Mouse (Mus musculus) frontal cortex, adult 2 months (tissue): ENCODE measurements at regions not wholly inside any gene's neighbourhood (a gene's known extent, or its start where the extent isn't known, plus 50 kb on each side); places are given as distances from the start of the nearest gene placed in this dataset.

Source experiments
- DNase-seq, 2 experiments: peaks; one replicate each; pipeline ENCODE4 v3.0.0; 2022; ENCODE audit warnings: low spot score in 1 of 2; ENCODE audit errors: extremely low spot score in 1 of 2

DNA sequence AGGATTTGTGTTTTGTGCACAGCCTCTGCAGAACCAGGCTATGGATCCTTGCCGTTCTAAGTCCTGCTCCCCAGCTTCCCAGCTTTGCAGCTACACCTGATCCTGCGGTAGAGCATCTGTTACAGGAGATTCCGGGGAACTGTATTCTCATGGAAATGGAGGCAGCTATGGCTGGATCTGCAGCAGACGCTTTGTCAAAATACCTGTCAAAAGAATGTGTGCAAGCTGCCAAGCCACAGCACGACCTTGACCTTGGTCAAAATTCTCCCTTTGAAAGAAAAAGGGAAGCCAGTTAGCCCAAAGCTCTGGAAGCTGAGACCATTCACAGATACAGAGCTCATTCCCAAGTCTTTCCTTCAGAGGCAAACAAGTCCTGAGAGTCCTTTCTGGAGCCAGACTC, 255.3 kb downstream of the Med13l start:
- no peak for DNase-seq

DNA sequence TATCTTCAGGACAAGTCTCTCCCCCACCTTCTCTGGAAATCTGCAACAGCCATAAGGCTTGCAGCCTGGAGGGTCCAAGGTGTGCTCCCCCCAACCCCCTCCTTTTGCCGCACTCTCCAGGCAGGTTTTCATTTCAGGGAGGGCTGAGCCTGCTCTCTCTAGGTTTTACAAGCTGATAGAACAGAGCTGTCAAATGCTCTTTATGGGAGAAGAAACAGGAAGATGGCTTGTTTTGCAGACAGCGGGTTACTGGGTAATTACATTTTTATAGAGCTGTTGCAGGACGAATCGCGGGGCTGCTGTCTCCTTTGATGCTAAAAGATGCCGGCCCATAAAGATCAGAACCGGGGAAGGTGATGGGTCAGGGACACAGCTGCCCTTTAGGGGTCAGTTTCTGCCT, 257.8 kb downstream of the Med13l start:
- no peak for DNase-seq

DNA sequence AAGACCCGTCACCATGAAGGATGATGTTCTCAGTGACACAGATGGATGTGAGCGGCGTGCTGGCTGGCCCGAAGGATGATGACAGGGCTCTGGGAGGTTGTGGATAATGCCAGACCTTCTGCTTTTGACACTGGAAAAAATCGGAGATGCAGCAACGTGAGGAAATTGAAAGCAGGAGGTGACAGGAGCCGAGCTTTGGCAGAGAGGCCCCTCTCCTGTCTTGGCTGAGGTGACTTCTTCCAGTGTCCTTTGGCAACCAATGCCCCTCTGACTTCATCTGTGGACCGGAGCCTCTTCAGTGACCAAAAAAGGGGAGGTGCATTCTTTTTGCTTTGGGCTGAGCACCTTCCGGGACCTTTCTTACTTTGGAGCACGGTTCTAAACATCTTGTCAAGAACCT, 264.3 kb downstream of the Med13l start:
- DNase-seq, result no peak

DNA sequence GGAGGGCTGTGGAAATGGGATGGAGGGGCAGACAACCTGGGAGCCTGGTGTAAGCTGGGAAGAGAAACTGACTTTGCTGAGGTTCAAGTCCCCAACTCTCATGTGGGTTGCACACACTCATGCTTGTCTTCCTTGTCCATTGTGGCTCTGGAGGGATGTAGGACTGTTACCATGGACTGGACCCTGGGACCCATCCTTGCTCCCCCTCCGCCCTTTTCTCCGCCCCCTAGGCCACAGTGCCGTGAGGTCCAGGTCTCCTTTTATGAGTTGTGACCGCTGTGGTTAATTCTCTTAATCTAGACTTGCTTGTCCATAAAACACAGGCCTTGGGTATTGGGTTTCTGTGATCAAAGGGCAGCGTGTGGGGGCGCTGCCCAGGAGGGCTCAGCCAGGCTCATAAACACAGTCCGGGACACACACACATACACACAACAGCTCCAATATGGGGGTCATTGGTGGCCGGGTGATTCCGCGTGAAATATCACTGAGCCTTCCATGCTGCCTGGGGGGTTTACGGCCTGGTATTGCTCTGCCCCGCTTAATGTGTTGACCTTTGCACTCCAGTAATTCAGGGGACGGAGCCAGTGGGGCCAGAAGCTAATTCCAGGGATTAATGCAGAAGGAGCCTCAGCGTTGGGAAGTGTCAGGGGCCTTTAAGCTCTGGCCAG, 268.7 kb downstream of the Med13l start:
- no peak for DNase-seq

DNA sequence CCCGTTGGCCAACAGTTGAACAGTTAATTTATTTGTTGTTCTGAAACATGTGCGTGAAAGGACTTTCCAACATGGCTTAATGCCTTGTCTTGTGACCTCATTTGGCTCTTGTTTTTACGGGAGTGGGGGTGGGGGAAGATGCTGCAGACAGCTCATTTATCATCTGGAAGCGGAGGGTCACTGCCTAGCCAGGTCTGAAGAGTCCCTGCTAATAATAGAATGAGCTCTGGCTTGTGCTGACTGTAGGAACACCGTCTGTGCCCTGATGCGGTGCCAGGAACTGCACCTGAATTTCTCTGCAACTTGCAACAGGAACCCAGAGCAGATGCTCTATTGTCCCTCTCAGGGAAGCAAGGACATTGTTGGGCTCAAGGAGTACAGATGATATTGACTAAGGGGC, 272.2 kb downstream of the Med13l start:
- no peak for DNase-seq

DNA sequence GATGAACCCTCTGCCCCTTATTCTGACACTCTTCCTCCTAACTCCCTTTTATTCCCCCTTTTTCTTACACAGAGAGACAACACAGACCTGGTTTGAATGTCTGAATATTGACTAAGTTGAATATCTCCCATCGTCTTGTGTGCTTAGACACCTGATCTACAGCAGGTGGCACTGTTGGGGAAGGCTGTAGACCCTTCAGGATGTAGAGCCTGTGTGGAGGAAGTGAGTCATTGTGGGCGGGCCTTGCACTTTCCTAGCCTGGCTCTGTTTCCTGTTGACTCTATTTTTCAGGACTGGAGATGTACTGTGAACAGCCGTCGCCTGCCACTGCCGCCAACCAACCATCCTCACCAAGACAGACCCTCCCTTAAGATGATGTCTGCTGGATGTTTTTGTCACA, 273.6 kb downstream of the Med13l start:
- DNase-seq, result no peak

DNA sequence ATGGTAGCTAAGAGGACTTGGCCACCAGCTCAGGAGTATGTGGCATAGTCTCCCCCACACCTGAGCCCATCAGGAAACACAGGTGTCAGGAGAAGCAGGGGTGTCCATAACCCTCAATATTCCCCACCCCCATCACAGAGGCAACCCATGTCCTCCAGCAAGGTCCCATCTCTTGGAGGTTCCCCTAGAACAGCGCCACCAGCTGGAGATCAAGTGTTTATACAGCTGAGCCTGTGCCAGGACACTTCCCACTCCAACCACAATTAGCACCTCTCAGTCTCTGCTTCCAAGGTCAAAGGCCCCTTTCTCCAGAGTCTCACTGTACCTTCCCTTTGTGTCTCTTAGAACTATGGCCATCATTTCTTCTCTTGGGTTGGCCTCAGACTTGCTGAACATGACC, 276.5 kb downstream of the Med13l start:
- DNase-seq, result no peak

DNA sequence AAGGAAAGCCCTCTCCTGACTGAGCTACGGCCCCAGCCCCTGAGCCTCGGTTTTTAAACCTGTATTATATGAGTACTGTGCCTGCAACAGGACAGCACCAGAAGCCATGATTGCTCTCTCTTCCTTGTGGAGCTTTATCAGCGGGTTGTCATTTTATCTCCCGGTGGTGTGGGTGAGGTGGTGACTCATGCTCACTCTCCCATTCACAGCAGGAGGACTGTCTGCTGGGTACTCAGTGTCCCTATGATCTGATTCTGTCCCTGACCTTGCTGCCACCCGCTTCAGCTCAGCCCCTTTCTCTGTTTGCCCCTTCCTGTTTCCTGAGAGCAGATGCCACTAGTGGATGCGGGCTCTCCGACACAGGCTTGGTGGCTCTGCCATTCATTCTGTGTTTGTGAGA, 277.9 kb downstream of the Med13l start:
- no peak for DNase-seq

DNA sequence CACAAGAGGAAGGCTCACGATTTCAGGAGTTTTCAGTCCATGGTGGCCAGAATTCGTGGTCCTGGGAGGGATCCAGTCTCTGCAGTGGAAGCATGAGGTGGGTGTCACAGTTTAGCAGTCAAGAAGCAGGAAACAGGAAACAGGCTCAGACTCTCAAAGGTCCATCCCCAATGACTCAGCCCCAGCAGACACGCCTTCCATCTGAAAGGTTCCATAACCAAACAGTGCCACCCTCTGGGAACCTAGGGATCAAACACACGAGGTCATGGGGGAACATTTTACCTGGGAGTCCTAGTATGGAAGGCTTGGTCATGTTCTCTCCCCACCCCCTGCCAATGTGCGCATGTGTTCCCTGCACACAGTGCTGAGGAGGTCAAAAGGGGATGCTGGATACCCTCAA, 279.4 kb downstream of the Med13l start:
- no peak for DNase-seq

DNA sequence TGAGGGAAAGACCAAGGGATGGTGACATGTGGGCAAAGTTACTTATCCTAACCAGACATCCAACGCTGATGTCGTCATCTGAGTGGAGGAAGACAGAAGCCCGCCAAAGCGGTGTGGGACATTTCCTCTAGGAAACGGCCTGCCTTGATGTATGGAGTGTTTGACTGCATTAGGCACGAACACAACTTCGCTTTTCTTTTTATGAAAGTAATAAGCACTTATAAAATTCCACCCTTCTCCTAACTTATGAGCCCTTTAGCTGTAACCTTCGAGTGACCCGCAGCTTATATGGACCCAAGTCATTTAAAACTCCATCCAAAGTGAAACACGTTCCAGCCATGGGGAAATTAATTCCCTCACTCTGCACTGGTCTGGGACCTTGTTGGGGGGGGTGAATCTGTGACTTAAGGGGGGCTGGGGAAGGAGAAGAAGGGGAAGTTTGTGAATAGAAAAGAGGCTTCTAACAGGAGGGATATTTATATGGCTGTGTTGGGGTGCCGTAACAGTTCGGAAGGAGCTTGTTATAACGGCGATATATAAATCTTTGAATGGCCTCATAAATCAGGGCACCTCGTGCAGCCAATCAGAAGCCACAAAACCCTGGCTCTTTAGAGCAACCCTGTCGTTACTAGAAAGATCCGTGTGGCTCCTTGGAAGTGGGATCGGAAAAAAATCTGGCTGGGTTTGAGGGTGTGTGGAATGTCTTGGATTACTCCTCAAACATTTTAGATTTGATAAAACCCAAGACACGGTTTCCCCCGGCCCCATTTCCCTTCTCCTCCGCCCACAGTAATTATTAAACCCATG, 280.9 kb downstream of the Med13l start:
- no peak for DNase-seq

DNA sequence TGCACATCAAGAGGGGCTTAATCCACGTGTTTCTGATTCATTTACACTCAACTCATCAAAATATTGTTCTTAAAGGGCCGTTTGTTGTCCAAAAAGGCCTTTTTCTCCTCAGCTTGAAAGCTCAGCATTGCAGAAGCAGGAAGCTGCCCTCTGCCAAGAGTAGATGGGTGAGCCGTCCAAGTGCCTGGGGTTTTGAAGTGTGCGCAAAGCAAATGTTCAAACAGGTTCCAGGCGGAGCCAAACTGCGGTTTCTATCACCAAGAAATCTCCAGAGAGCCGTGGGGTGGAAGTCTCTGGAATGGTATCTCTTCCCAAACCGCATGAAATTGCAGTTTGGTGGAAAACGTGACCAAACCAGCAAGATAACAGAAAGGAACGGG, 281.5 kb downstream of the Med13l start:
- DNase-seq, result no peak

DNA sequence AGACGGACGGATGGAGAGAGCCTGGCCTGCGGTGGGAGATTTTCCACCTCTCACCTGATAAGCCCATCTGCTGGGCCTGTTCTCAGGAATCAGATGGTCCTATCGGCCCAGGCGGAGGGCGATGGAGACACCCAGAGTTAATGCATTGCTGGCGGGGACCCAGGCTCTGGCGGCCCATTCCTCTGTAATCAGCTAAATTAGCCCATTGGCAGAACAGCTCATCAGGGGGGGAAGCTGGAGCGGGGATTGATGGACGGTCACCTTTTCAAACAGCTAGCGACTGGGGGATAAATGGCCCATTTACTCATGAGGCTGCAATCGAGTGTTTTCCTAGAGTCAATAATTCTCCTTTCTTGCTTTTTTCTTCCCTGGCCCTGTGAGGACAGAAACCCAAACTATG, 296.5 kb downstream of the Med13l start:
- no peak for DNase-seq

DNA sequence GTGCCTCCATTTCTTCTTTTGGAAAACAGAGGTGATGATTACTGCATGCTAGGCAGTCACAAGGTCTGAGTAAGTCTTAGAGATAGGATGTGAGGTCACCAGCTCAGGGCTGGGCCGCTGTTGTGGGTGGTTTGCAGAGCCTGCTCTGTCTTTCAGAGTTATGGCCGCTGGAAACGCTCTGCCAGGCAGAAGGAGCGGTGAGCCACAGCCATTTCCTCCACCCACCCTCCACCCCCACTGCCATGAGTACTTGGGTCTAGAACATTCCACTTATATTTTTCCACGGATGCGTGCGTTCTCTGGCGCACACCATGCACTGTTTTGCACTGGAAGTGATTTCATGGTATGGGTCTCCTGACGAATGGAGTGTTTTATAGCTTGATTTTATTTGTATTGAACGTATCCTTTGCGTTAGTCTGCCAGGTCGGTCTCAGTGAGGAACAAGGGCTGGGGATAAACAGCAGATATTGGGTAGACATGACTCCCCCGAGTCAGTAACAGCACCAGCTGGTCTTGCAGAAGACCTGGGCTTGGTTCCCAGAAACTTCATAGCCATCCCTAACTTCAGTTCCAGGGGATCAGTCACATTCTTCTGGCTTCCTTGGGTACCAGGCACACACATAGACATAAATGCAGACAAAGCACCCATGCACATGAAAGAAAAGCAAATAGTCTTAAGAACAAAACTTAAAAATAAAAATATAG, 300.8 kb downstream of the Med13l start:
- peak; percentile 8 to 43 for DNase-seq

DNA sequence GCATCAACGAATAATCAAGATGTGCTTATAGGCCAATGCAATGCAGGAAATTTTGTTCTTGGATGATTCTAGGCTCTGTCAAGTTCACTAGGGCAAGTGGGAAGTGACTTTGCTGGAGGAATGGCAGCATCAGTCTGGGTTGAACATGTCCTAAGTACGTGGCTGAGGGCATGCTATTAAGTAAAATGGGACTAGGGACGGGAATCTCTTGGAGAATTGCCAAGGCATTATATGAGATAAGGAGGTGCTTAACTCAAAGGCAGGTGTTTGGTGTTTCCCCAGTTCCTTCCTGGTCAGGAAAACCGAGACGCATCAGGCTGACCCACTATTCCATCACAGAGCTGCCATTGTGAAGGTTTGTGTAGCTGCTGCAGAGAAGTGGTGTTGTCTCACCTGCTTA, 307.0 kb downstream of the Med13l start:
- no peak for DNase-seq

DNA sequence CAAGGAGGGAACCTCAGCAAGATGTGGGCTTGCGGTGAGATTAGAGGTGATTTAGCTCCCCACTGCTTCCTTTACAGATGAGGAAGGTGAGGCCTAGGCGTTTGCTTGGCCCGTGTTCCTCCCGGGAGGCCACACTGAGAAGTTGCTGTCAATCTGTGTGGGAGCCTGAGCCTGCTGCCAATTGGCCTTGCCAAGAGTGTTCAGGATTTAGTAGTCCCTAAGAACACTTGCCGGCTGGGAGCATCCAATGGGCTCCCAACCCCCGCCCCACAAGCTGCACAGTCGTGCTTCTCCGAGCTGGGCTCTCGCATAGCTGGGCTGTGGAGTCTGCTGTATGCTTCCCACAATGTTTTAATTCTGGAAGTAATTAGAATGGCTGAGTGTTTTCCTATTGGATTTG, 308.9 kb downstream of the Med13l start:
- DNase-seq, result peak in 1 of 2 experiments; percentile 15

DNA sequence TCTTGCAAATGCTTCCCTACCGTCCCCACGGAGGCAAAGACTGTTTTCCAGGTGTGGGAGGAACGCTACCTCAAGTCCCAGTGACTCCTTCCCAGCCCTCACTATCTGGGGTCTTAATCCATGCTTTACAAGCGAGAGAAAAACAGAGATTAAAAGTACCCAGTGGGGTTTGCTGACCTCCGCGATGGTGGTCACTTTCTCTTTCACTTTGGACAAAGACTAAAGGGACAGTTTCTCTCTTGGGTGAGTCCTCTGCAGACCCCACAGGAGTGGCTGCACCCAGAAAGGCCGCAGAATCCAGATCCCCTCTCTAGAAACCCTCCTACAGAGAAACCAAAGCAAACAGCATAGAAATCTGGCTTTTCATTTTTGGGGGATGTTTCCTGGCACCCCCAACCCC, 313.4 kb downstream of the Med13l start:
- no peak for DNase-seq

DNA sequence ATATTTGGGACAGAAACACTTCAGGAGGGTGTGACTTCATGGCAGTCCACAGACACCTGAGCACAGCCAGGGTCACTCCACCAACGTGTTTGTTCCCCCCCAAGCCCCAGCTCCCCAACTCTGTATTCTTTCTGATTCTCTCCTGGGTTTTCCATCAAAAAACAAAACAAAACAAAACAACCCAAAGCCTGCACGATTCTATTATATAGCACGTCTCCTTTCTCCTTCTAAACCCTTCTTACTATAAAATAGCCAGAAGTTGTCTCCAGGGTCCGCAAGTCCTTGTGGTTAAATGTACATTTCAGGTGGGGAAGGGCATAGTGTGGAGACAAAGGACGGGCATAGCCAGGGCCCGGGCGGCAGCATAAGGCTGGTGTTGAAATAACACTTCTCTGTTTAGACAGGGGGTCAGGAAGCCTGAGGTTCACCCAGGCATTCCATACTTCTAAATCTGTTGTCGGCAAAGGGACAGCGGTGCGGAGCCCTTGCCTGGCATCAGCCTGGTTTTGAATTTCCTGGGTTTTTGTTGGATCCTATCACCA, 314.7 kb downstream of the Med13l start:
- no peak for DNase-seq

DNA sequence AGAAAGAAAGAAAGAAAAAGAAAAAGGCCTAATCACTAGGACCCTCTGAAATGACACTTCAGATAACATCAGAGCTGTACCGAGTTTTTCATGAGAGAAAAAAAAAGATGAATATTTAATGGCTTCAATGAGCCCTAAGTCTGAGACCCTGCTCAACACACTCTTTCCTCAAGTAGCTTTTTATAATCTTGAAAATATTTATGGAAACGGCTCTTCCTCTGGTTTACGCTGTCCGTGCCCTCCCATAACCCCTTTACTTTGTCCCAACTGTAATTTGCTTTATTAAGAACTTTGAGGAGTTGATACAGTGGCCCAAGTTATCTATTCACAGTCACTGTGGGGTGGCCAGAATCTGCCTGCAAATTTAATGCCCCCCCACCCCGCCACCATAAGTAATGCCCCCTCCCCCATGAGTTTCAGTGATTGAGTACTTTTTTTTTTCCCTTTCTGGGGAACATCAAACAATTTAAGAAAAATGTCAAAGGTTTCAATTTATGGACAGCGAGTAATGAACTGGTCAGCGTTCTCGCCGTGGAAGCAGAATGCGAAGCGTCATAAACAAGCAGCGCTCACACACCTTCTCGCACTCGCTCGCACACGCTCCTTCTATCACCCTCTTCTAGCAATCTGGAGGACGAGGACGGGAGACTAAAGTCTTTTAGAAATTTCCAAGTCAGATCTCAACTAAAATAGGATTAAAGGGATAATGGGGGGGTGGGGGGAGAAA, 316.3 kb downstream of the Med13l start:
- DNase-seq, result no peak

DNA sequence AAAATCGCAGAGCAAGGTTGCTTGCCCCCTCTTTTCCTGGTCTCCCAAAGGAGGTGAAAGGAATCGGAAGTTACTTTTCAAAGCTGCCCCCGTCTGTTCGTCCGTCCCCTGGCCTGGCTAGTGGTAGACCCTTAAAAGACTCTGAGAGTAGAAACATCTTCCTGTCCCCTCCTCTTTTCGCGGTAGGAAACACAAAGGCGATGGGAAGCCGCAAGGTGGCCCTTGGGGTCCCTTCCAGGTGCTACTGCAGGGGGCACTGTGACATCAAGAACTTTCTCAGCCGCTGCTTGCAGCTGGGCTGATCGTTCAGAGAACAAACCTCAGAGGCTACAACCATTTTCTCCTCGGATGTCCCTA, 316.8 kb downstream of the Med13l start:
- peak in 1 of 2 experiments; percentile 8 for DNase-seq

DNA sequence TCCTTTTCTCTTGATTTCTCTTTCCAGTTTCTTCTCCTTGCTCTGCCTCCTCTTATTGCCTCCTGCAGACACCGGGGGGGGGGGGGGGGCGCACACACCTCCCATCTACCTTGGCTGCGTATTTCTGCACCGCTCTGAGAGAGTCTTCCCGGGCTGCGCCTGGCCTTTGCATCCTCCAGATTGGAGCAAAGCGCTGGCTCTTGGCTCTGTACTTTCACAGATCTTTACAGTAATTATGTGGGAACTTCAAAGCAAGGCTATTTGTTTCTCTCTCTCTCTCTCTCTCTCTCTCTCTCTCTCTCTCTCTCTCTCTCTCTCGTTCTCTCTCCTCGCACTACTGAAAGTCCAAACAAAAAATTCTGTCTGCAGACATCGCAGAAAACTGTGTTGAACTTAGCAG, 317.4 kb downstream of the Med13l start:
- no peak for DNase-seq

DNA sequence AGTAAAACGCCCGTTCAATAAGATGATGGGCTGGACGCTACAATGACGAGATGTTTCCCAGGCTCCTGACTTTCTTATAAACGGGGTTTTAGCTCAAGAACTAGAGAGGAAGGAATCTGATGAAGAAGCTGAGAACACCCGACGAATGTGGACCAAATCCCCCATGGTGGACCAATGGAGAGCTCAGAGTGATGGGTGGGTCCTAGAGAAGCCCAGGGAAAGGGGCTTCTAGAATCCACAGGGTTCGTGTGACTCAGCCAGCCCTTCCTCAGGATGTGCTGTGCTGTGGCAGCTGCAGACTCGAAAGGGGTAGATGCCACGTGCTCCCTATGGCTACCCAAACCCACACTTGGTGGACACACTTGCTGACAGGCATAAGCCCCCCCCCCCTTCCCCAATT, 318.2 kb downstream of the Med13l start:
- DNase-seq, result no peak
